Mouse (Mus musculus): ENCODE measurements around the gene Ebi3.

The Ebi3 gene

GRCm38 (mm10) chr17:55958584-55958886 lies 6.1 kb downstream of the Ebi3 start:
- no peak for DNase-seq (ENCODE audit: low spot score in 2 of 2)

- peak; percentile 84 to 93 for DNase-seq (ENCODE audit: low spot score in 2 of 2)
These were observed 6.7 kb downstream of the Ebi3 start, which contains the start of gene Yju2 for GRCm38 (mm10) chr17:55958918-55959728. Gene Yju2 (plus strand): TSS chr17:55959099.

- peak in 1 of 2 experiments; percentile 16 for DNase-seq (ENCODE audit: low spot score in 2 of 2)
These were observed 7.7 kb downstream of the Ebi3 start for GRCm38 (mm10) chr17:55959946-55960740.

GRCm38 (mm10) chr17:55960791-55961190 lies 8.4 kb downstream of the Ebi3 start:
- peak in 1 of 2 experiments; percentile 15 for DNase-seq (ENCODE audit: low spot score in 2 of 2)

- DNase-seq (ENCODE audit: low spot score in 2 of 2), result peak in 1 of 2 experiments; percentile 18
These were observed 9.2 kb downstream of the Ebi3 start for GRCm38 (mm10) chr17:55961631-55962030.

DNA sequence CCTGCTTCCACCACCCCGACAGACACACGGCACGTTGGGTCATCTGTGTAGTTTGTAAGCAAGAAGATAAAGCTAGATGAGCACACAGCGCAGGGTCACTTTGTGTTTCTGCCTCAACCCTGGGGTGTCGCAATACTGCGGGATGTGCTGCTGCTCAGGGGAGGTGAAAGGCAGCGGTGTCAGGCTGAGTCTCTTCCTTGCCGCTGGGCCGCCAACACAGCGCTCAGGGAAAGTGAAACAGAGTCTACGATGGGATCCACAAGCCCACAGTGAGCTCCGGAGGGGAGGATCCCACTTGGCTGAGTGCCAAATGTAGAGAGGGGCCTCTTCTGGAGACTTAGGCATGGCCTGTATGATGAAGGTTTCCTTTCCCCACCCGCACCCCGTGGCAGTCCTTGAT lies 10.7 kb downstream of the Ebi3 start:
- peak in 1 of 2 experiments; percentile 18 for DNase-seq (ENCODE audit: low spot score in 2 of 2)

- DNase-seq (ENCODE audit: low spot score in 2 of 2), result peak in 1 of 2 experiments; percentile 13
These were observed 12.1 kb downstream of the Ebi3 start for GRCm38 (mm10) chr17:55964496-55964895.

- peak in 1 of 2 experiments; percentile 15 for DNase-seq (ENCODE audit: low spot score in 2 of 2)
These were observed 12.6 kb downstream of the Ebi3 start for GRCm38 (mm10) chr17:55964996-55965395.

DNA sequence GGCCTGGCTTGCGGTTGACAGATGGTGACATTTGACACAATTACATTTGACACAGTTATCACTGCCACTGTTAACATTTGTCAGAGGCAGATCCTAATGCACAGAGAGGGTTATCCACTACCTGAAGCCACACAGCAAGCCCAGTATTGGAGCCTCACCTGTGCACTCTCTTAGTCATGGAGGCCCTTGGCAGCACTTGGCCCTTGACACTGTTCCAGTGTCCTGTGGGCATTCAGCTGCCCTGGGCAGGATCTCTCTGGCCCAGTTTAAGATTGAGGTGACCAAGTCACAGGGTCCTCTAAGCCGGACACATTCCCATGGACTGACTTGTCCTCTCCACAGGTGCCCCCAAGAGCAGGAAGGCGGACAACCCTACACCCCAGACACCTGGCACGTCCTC lies 14.7 kb downstream of the Ebi3 start:
- no peak for DNase-seq (ENCODE audit: low spot score in 2 of 2)

GRCm38 (mm10) chr17:55968210-55968609 lies 15.8 kb downstream of the Ebi3 start:
- DNase-seq (ENCODE audit: low spot score in 2 of 2), result no peak

DNA sequence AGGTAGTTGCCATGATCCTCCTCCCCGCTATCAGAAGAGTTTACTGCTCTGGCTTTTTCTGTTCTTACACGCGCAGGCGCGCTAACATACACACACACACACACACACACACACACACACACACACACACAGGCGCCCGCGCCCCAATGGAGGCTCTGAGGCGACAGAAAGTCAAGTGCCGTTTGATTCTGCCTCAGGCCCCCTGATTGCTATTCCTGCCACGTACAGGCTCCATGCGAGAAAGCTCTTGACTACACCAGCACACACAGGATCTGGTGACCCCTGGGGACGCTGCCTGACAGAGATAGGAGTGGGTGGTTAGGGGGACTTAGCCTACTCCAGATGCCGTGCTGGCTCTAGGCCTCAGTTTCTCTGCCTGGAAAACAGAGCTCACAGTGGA lies 17.1 kb downstream of the Ebi3 start:
- peak; percentile 62 to 81 for DNase-seq (ENCODE audit: low spot score in 2 of 2)

- peak; percentile 48 to 74 for DNase-seq (ENCODE audit: low spot score in 2 of 2)
These were observed 17.8 kb downstream of the Ebi3 start, which contains the start of gene Shd for GRCm38 (mm10) chr17:55969966-55970891. Gene Shd (plus strand): TSS chr17:55970467.

GRCm38 (mm10) chr17:55971453-55971852 lies 19.0 kb downstream of the Ebi3 start:
- no peak for DNase-seq (ENCODE audit: low spot score in 2 of 2)

DNA sequence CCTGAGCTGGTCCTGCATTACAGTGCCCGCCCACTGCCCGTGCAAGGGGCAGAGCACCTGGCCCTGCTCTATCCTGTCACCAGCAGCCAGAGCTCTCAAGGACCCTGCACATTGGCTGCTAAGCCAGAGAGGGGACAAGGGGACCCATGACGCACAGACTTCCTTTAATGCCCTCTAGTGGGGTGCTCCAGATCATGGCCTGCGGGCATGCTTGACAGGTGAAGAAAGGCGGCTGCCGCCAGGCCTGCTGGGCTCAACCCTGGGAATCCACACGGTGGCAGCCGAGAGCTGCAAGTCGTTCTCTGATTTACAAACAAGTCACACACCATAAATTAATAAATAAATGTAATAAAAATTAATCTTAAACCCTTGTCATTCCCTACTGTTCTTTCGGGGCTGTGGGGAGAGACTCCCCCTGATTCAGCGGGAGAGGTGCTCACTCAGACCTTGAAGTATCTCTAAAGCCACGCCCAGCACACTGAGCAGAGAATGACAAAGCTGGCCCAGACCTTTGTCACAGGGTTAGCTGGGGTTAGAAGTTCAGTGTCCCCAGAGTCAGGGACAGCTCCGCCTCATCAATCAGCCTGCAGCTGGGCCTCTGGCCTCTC lies 23.9 kb downstream of the Ebi3 start:
- DNase-seq (ENCODE audit: low spot score in 2 of 2), result peak; percentile 70 to 85

GRCm38 (mm10) chr17:55977301-55977700 lies 24.9 kb downstream of the Ebi3 start:
- DNase-seq (ENCODE audit: low spot score in 2 of 2), result no peak

DNA sequence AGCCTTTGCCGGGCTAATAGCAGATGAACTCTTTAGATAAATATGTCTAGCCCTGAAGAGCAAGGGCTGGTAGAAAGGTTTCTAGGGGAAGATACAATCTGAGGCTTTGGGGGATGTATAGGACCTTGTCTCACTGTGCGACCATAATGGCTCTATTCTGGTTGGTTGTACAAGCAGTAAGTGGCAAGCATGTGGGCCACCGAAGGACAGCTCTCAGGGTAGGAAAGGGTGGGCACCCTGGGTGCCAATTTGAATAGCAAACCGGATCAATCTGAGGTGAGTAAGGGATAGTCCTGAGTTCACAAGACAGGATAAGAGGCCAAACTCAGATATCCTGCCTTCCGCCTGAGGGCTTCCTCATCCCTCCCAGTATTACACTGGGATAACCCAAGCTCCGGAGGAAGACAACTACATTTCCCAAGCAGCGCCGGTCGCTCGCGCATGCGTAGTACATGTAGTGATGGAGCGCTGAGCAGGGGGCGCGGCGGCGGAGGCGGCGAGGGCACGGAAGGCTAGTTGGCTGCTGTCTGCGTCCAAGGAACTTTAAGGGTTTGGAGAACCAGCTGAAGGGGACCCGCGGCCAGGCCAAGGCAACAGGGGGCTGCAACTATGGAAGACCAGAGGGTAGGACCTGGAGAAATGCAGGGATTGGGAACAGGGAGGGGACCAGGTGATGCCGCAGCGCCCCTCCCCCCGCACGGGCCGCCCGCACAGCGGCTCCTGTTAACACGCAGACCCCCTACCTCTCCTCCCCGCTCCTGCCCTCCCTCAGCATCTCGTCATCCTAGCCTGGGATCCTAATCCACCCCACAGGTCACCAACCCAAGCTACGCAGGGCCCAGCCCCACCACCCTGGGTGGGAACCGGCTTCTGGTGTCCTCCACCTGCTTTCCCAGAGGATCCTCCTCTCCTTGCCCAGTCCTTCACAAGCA lies 33.9 kb downstream of the Ebi3 start, which contains the start of gene Fsd1:
Gene Fsd1, plus strand, starts transcription at position 480 of the 932 bp plus-strand sequence.
- peak; percentile 67 to 79 for DNase-seq (ENCODE audit: low spot score in 2 of 2)

DNA sequence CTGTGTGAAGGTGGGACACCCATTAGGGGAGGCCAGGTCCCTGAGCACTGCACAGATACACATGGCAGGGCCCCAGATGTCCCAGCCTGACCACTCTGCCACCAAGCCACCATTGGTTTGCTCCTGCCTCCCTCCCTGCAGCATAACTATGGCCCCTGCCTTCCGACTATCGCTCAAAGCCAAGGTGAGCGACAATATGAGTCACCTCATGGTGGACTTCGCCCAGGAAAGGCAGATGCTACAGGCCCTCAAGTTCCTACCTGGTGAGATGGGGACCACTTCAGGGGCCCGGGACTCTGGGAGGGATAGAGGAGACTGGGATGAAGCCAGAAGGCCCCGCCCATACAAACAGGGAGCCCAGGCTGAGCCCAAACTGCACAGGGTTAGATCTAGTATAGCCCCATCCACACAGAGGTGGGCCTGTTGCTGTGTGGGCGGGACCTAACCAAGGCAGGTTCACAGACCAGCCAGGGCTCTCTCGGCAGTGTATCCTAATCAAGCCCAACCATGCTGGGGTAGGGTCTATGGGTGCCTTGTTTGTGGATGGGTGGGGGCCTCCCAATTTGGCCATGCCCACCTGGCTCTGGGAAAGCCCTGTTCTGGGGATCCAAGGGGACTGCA lies 37.9 kb downstream of the Ebi3 start:
- DNase-seq (ENCODE audit: low spot score in 2 of 2), result no peak

GRCm38 (mm10) chr17:55996007-55996406 lies 43.6 kb downstream of the Ebi3 start:
- no peak for DNase-seq (ENCODE audit: low spot score in 2 of 2)

DNA sequence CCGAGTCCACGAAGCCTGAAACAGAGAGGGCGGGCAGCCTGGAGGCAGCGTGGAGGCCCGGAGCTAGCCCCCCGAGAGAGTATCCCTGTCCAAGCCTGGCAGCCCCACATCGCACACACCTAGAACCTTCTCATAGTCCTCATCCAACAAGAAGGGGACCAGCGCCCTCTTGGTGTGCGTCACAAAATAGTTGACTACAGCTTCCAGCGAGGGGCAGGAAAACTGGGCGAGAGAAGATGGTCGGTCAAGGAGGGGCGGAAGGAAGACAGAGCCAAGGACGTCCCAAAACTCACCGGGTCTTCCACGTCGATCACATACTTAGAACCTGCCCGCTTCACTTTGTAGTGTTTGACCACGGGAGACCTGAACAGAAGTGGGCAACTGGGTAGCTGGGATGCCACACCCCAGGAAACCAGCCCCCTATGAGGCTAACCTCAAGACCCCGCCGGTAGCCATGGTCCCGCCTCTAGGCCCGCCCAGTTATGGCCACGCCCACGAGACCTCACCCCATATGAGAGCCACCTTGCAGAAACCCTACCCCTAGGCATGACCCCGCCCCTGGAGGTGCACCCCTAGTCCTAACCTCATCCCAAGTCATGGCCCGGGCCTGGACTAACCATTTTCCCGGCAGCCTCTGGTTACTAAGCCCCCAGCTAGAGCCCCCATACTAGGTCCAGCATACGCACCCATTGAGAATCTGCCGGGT lies 47.5 kb downstream of the Ebi3 start:
- DNase-seq (ENCODE audit: low spot score in 2 of 2), result no peak

Data from cerebellum, postnatal 4 days (tissue).